Mouse (Mus musculus): ENCODE data around the gene Fgfr2. TPM values are rescaled to one million over a fixed set of nuclear protein-coding genes. Genes with fewer than 3 reads are reported as not detected.
A peak's percentile ranks its signal among the peaks of the same experiment; 100 is the strongest.

Gene Fgfr2
- polyA plus RNA-seq, 1 experiment = 59.9 TPM

DNA sequence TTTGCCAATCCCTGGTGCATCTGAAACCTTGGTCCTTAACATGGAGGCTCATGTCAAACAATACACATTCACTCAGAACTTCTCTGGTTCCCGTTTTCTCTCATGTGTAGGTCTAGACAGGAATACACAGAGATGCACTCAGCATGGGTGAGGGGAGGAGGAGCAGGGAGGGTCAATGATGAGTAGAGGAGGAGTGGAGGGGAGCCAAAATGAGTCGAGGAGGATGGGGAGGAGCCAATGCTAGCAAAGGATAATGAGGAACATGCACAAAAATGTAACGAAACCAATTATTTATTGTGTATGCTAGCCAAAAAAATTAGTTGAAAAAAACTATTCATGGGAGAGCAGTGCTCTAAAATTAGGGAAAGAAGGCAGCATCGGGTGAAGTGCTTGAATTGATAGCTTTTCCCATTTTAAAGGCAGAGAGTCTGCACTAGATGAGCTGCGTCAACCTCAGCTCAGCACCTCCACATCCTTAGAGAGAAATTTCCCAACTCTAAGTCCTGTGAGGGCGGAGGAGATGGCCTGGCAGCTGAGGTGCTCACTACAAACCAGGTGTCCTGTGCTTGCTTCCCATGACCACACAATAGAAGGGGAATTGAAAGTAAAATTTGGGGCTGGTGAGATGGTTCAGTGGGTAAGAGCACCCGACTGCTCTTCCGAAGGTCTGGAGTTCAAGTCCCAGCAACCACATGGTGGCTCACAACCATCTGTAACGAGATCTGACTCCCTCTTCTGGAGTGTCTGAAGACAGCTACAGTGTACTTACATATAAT, 636.6 kb downstream of the Fgfr2 start:
- no peak overlapping the region for H3K4me3 ChIP-seq (ENCODE audit: insufficient read depth, low read length)
- H3K27ac ChIP-seq (ENCODE audit: insufficient read depth, low read length) = no peak overlapping the region
- TF ChIP-seq POLR2A (IDR thresholded peaks at IDR 0.05; ENCODE audit: low read depth, low read length) = no peak
- TF ChIP-seq CTCF (IDR thresholded peaks at IDR 0.05; ENCODE audit: borderline replicate concordance, insufficient read depth, low read length) = no peak
- H3K4me1 ChIP-seq (ENCODE audit: control insufficient read depth, insufficient read depth, low read length) = 0 out of 2 replicates have a peak, but pooled peaks cover 2% of the 10 kb centered on the region

DNA sequence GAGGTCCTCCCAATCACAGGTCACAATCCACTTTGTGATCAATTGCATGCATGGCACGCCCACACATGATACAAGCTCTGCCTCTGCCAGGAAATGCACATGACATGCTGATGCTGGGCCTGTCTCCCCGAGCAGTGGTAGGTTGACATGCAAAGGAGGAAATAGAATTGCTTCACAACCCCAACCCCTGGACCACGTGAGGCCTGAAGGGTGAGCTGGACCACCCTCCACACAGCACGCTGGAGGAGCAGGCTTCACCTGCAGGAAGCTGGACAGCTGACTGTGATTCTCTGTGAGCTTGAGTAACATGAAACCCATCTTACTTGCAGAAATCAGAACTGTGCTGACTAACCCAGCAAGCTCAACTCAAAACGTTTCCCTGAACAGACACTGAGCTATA, 638.7 kb downstream of the Fgfr2 start:
- H3K4me3 ChIP-seq (ENCODE audit: insufficient read depth, low read length) = no peak overlapping the region

DNA sequence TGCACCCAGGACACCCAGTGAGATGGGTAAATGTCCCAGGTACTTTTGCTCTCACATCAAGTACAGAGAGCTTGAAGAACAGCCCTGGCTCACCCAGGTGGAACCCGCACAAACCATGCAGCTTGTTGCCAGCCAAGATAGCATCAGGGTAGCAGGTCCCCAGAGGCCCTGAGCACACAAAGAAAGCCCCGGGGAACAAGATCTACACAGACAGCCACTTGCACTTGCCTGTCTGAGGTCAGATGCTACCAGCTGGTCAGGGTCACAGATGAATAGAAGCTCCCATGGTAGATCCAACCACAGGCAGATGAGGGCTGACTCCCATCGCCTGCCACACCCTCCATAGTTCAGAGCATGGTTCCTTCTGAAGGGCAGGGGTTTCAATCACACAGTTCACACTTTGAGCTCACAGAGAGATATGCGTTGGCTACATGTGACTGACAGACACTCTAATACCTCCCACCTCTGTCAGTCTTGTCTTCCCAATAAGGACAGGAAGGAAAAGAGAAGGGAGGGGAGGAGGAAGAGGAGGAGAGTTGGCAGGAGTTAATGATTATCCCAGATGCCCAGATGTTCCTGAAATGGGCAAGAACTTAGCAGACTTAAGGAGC, 642.3 kb downstream of the Fgfr2 start:
- no peak for TF ChIP-seq POLR2A (IDR thresholded peaks at IDR 0.05; ENCODE audit: low read depth, low read length)
- TF ChIP-seq CTCF (IDR thresholded peaks at IDR 0.05; ENCODE audit: borderline replicate concordance, insufficient read depth, low read length) = no peak
- H3K4me3 ChIP-seq (ENCODE audit: insufficient read depth, low read length) = no peak overlapping the region
- no peak overlapping the region for H3K27ac ChIP-seq (ENCODE audit: insufficient read depth, low read length)
- H3K4me1 ChIP-seq (ENCODE audit: control insufficient read depth, insufficient read depth, low read length) = 0 out of 2 replicates have a peak, but pooled peaks cover 2% of the 10 kb centered on the region

More for the DNA sequence above, 638.7 kb downstream of the Fgfr2 start:
- 0 out of 2 replicates have a peak, but pooled peaks cover 2% of the 10 kb centered on the region for H3K4me1 ChIP-seq (ENCODE audit: control insufficient read depth, insufficient read depth, low read length)
- H3K27ac ChIP-seq (ENCODE audit: insufficient read depth, low read length) = no peak overlapping the region
- no peak for TF ChIP-seq CTCF (IDR thresholded peaks at IDR 0.05; ENCODE audit: borderline replicate concordance, insufficient read depth, low read length)

DNA sequence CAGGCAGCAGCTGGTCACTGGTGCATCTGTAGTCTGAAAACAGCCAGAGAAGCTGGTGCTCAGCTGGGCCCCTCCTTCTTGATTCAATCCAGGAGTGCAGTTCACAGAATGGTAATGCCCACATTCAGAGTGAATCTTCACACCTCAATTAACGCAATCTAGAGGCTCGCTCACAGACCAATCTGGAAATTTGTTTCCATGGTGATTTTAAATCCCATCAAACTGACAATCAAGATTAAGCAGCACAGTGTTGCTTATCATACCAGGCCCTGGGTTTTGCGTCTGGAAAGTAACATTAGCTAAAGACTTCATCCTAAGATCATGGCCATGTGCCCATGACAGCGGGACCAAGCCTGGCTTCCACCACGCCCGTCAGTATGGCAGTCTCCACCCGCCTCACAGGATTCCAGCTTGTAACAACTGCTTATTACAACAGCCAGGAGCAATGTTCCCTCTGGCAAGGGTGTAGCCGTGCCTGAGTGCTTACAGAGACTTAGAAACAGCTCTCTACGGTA, 644.8 kb downstream of the Fgfr2 start:
- Histone ChIP-seq H3K27ac (ENCODE audit: insufficient read depth, low read length) (no peak overlapping the region), H3K4me1 (ENCODE audit: control insufficient read depth, insufficient read depth, low read length) (no peaks in the 10 kb centered on the region), H3K4me3 (ENCODE audit: insufficient read depth, low read length) (no peak overlapping the region)
- TF ChIP-seq POLR2A (IDR thresholded peaks at IDR 0.05; ENCODE audit: low read depth, low read length) (no peak), CTCF (IDR thresholded peaks at IDR 0.05; ENCODE audit: borderline replicate concordance, insufficient read depth, low read length) (no peak)

DNA sequence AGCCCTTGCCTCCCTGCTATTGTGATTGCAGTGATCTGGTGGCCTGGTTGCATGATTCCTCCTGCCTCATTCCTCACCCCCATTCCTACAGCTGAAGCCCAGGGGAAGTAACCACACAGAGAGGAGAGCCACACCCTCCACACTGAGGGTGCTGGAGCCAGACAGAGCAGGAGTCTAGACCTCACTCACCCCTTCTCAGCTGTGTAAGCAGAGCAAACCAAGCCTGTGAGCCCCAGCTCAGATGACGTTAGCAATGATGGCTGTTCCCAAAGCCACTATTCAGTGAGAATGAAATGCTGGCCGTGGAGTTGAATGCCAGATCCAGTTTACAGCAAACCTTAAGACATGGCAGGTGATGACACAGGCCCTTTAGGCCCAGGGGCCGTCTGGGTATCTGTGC, 645.4 kb downstream of the Fgfr2 start:
- no peaks in the 10 kb centered on the region for H3K4me1 ChIP-seq (ENCODE audit: control insufficient read depth, insufficient read depth, low read length)
- H3K4me3 ChIP-seq (ENCODE audit: insufficient read depth, low read length) = no peak overlapping the region
- H3K27ac ChIP-seq (ENCODE audit: insufficient read depth, low read length) = no peak overlapping the region
- TF ChIP-seq POLR2A (IDR thresholded peaks at IDR 0.05; ENCODE audit: low read depth, low read length) (no peak), CTCF (IDR thresholded peaks at IDR 0.05; ENCODE audit: borderline replicate concordance, insufficient read depth, low read length) (no peak)

DNA sequence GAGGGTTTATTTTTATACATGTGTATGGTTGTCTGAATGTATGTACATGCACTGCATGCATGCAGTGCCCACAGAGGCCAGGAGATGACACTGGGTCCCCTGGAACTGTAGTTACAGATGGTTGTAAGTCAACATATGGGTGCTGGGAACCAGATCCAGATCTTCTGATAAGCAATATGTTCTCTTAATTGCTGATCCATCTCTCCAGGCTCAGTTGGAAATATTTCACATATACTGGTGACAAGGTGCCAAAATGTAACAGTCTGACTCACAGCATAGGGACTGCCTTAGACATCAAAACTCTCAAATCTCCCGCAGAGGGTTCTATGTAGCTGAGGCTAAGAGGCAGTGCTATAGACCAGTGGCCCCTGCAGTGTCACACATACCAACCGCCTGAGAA, 646.7 kb downstream of the Fgfr2 start:
- Histone ChIP-seq H3K4me1 (ENCODE audit: control insufficient read depth, insufficient read depth, low read length) (no peaks in the 10 kb centered on the region), H3K4me3 (ENCODE audit: insufficient read depth, low read length) (no peak overlapping the region), H3K27ac (ENCODE audit: insufficient read depth, low read length) (no peak overlapping the region)
- TF ChIP-seq POLR2A (IDR thresholded peaks at IDR 0.05; ENCODE audit: low read depth, low read length) = no peak
- no peak for TF ChIP-seq CTCF (IDR thresholded peaks at IDR 0.05; ENCODE audit: borderline replicate concordance, insufficient read depth, low read length)

DNA sequence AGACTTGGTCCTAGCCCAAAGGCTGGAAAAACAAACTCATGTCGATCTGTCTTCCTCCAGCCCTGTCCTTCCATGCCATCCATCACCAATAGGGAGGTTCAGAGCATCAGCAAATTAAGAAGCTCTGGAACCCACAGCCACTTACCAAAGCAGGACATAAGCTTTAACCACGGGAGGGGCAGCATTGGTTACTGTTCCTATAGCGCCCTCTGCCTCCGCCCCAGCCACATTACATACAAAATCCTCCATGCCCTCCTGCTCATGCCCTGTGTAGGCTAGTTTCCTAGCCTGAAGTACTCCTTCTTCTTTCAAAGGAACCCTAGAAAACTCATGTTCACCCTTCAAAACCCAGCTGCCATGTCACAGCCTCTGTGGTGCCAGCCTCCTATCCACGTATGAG, 648.1 kb downstream of the Fgfr2 start:
- Histone ChIP-seq H3K27ac (ENCODE audit: insufficient read depth, low read length) (no peak overlapping the region), H3K4me3 (ENCODE audit: insufficient read depth, low read length) (no peak overlapping the region), H3K4me1 (ENCODE audit: control insufficient read depth, insufficient read depth, low read length) (no peaks in the 10 kb centered on the region)
- TF ChIP-seq POLR2A (IDR thresholded peaks at IDR 0.05; ENCODE audit: low read depth, low read length) (no peak), CTCF (IDR thresholded peaks at IDR 0.05; ENCODE audit: borderline replicate concordance, insufficient read depth, low read length) (peak; percentile 69; the same call in 1 of the 2 replicates)

DNA sequence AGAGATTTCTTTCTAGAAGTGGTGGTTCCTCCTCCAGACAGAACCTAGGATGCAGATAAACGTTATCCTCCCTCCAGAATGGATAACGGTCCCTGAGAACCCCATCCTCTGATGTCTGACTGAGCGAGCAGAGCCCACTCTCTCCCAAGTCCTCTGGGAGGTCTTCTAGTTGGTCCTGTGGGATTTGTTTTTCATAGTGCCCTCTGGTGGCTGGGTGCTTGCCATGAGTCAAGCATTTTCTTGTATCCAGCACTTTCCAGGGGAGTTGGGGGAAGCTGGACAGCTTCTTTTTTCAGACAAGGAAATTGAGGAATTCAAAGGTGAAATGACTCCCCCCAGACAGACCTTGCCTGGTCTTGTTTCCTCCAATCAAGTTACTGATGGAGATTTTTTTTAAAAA, 651.8 kb downstream of the Fgfr2 start:
- TF ChIP-seq CTCF (IDR thresholded peaks at IDR 0.05; ENCODE audit: borderline replicate concordance, insufficient read depth, low read length) = no peak
- TF ChIP-seq POLR2A (IDR thresholded peaks at IDR 0.05; ENCODE audit: low read depth, low read length) = no peak
- Histone ChIP-seq H3K4me3 (ENCODE audit: insufficient read depth, low read length) (no peak overlapping the region), H3K27ac (ENCODE audit: insufficient read depth, low read length) (no peak overlapping the region), H3K4me1 (ENCODE audit: control insufficient read depth, insufficient read depth, low read length) (no peaks in the 10 kb centered on the region)

DNA sequence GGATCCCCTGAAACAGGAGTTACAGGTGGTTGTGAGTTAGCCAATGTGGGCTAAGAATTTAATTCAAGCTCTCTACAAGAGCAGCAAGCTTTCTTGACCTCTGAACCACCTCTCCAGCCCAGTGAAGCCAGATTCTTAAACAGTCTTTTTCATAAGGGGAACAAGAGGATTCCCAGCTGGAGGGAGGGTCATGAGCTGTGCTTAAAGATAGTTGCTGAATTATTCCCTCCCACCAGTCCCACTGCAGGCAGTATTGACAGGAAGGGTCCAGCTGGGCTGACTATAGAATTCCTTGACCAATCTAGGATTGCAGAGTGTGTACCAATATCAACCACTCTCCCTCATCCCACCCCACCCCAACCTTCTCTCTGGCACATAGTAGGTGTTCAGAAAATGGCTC, 654.8 kb downstream of the Fgfr2 start:
- Histone ChIP-seq H3K4me1 (ENCODE audit: control insufficient read depth, insufficient read depth, low read length) (no peaks in the 10 kb centered on the region), H3K27ac (ENCODE audit: insufficient read depth, low read length) (no peak overlapping the region), H3K4me3 (ENCODE audit: insufficient read depth, low read length) (no peak overlapping the region)
- TF ChIP-seq POLR2A (IDR thresholded peaks at IDR 0.05; ENCODE audit: low read depth, low read length) (no peak), CTCF (IDR thresholded peaks at IDR 0.05; ENCODE audit: borderline replicate concordance, insufficient read depth, low read length) (no peak)

DNA sequence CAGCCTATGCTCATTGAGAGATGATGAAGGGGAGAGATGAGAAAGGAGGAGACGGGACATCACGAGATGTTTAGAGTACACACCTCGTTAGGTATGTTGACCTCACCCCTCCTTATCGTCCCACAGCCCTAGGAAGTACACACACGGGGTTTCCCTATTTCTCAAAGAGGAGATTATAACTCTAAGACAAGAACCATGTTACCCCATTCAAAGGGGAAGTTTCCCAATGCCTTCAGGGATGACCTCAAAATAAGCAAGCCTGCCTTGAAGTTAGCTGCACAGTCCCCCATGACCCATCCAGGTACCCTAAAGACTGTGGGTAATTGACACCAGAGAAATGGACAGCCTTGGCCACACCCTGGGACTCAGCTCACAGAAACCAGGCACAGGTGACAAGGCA, 657.3 kb downstream of the Fgfr2 start:
- no peak overlapping the region for H3K4me3 ChIP-seq (ENCODE audit: insufficient read depth, low read length)
- H3K4me1 ChIP-seq (ENCODE audit: control insufficient read depth, insufficient read depth, low read length) = no peaks in the 10 kb centered on the region
- no peak overlapping the region for H3K27ac ChIP-seq (ENCODE audit: insufficient read depth, low read length)
- no peak for TF ChIP-seq POLR2A (IDR thresholded peaks at IDR 0.05; ENCODE audit: low read depth, low read length)
- TF ChIP-seq CTCF (IDR thresholded peaks at IDR 0.05; ENCODE audit: borderline replicate concordance, insufficient read depth, low read length) = no peak
